ENCODE assay signal across 16 mouse cellular contexts in the genomic region with DNA sequence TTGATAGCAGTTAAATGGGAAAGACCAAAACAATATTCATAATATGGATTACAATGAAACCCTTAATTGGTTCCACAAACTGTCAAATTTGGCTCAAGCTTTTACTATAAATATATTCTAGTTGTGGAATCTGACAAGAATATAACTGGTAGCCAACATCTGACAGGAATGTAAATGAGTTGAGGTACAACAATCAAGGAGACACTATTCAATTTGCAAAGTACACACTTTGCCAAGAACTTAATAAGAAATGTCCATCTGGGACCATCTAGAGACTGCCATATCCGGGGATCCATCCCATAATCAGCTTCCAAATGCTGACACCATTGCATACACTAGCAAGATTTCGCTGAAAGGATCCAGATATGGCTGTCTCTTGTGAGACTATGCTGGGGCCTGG.
A peak's percentile ranks its signal among the peaks of the same experiment; 100 is the strongest.
DNase-seq lines count a peak whose midpoint lies in the region; ATAC-seq and TF ChIP-seq lines count a peak whose summit lies in the region.
"Had no signal": no experiment of that assay in that cellular context is flagged by ENCODE, and none has a peak within 500 bp of the region (broad histone marks: within the 10 kb centered on the region; RNA-seq: fewer than 3 reads in every experiment).

No protein-coding gene starts in this region.

- peak; percentile 46; the same call in 1 of the 2 replicates for ATAC-seq in forebrain, embryonic 15.5 days (replicated peaks)
- no peak for ATAC-seq in forebrain, embryonic 11.5 days (replicated peaks; ENCODE audit: low FRiP score)
- ATAC-seq in forebrain, postnatal 0 days: peak; percentile 54; the same call in 1 of the 2 replicates

- no peak overlapping the region for H3K4me3 ChIP-seq in forebrain, embryonic 15.5 days
- no peak overlapping the region for H3K4me3 ChIP-seq in forebrain, embryonic 11.5 days (ENCODE audit: low read depth, low read length)
- H3K4me3 ChIP-seq in forebrain, postnatal 0 days (ENCODE audit: low read depth, low read length): no peak overlapping the region
- no peak overlapping the region for H3K4me3 ChIP-seq in forebrain, embryonic 10.5 days
- H3K4me3 ChIP-seq: embryonic facial prominence, embryonic 10.5 days; embryonic facial prominence, embryonic 12.5 days; gastrocnemius, adult 2 months had no signal

- no peaks in the 10 kb centered on the region for H3K36me3 ChIP-seq in forebrain, embryonic 15.5 days
- no peaks in the 10 kb centered on the region for H3K36me3 ChIP-seq in forebrain, embryonic 11.5 days (ENCODE audit: control insufficient read depth, insufficient read depth, low read length)
- no peaks in the 10 kb centered on the region for H3K36me3 ChIP-seq in forebrain, postnatal 0 days (ENCODE audit: insufficient read depth)
- no peaks in the 10 kb centered on the region for H3K36me3 ChIP-seq in forebrain, embryonic 10.5 days (replicated peaks)
- H3K36me3 ChIP-seq: embryonic facial prominence, embryonic 10.5 days; embryonic facial prominence, embryonic 12.5 days had no signal

- H3K4me1 ChIP-seq in forebrain, embryonic 15.5 days: no peaks in the 10 kb centered on the region
- no peaks in the 10 kb centered on the region for H3K4me1 ChIP-seq in forebrain, embryonic 11.5 days (replicated peaks; ENCODE audit: control insufficient read depth, insufficient read depth, low read length)
- H3K4me1 ChIP-seq in forebrain, postnatal 0 days (ENCODE audit: insufficient read depth): no peaks in the 10 kb centered on the region
- H3K4me1 ChIP-seq in forebrain, embryonic 10.5 days: no peaks in the 10 kb centered on the region
- H3K4me1 ChIP-seq: embryonic facial prominence, embryonic 10.5 days; embryonic facial prominence, embryonic 12.5 days had no signal

- H3K27me3 ChIP-seq in forebrain, embryonic 15.5 days: no peaks in the 10 kb centered on the region
- H3K27me3 ChIP-seq in forebrain, embryonic 11.5 days (ENCODE audit: control insufficient read depth, insufficient read depth, low read length): no peaks in the 10 kb centered on the region
- H3K27me3 ChIP-seq in forebrain, postnatal 0 days (ENCODE audit: insufficient read depth, low read length): no peaks in the 10 kb centered on the region
- no peaks in the 10 kb centered on the region for H3K27me3 ChIP-seq in forebrain, embryonic 10.5 days (ENCODE audit: poor library complexity, severe bottlenecking)
- H3K27me3 ChIP-seq: embryonic facial prominence, embryonic 12.5 days had no signal

- H3K9me3 ChIP-seq in forebrain, embryonic 15.5 days: no peaks in the 10 kb centered on the region
- H3K9me3 ChIP-seq in forebrain, embryonic 11.5 days (ENCODE audit: control insufficient read depth, low read length): no peaks in the 10 kb centered on the region
- H3K9me3 ChIP-seq in forebrain, postnatal 0 days (ENCODE audit: low read length): no peaks in the 10 kb centered on the region
- no peaks in the 10 kb centered on the region for H3K9me3 ChIP-seq in forebrain, embryonic 10.5 days
- H3K9me3 ChIP-seq: embryonic facial prominence, embryonic 10.5 days; embryonic facial prominence, embryonic 12.5 days had no signal

- 64% methylated on average over 2 of the region's 2 CpGs for WGBS in forebrain, embryonic 15.5 days
- WGBS in forebrain, embryonic 11.5 days: 81% methylated on average over 2 of the region's 2 CpGs
- WGBS in forebrain, postnatal 0 days: 67% methylated on average over 2 of the region's 2 CpGs
- whole genome bisulfite sequencing in forebrain, embryonic 10.5 days: 88% methylated on average over 2 of the region's 2 CpGs

- no peak for DNase-seq in forebrain, embryonic 11.5 days (ENCODE audit: low spot score)
- peak; percentile 8 for DNase-seq in forebrain, postnatal 0 days
- no peak for DNase-seq in forebrain, embryonic 10.5 days (ENCODE audit: extremely low spot score, low spot score)
- no peak for DNase-seq in frontal cortex, postnatal 14 days (ENCODE audit: low spot score in 2 of 2)
- DNase-seq: adrenal gland, adult 2 months; adrenal gland, postnatal 10 days; adrenal gland, postnatal 25 days; cerebellum, adult 11-12 months; cerebellum, adult 2 months; cerebellum, adult 9-10 months; cerebellum, postnatal 10 days; cerebellum, postnatal 25 days; gastrocnemius, adult 2 months had no signal

- no peak overlapping the region for H3K27ac ChIP-seq in forebrain, embryonic 15.5 days (replicated peaks)
- H3K27ac ChIP-seq in forebrain, embryonic 11.5 days (ENCODE audit: low read depth, low read length): no peak overlapping the region
- H3K27ac ChIP-seq in forebrain, postnatal 0 days (ENCODE audit: low read depth, low read length): no peak overlapping the region
- no peak overlapping the region for H3K27ac ChIP-seq in forebrain, embryonic 10.5 days
- H3K27ac ChIP-seq: embryonic facial prominence, embryonic 10.5 days; embryonic facial prominence, embryonic 12.5 days; gastrocnemius, adult 2 months had no signal

- H3K9ac ChIP-seq in forebrain, embryonic 15.5 days (replicated peaks): no peak overlapping the region
- H3K9ac ChIP-seq in forebrain, embryonic 11.5 days (ENCODE audit: low read length): no peak overlapping the region
- H3K9ac ChIP-seq in forebrain, postnatal 0 days: no peak overlapping the region
- H3K9ac ChIP-seq: embryonic facial prominence, embryonic 12.5 days had no signal

- no peak for TF ChIP-seq CTCF in forebrain, postnatal 0 days (IDR thresholded peaks at IDR 0.05; ENCODE audit: low read depth)

- H3K4me2 ChIP-seq in forebrain, embryonic 15.5 days (replicated peaks): no peak overlapping the region
- no peak overlapping the region for H3K4me2 ChIP-seq in forebrain, embryonic 11.5 days (ENCODE audit: low read depth, low read length, severe bottlenecking)
- H3K4me2 ChIP-seq in forebrain, postnatal 0 days (ENCODE audit: low read depth): no peak overlapping the region
- H3K4me2 ChIP-seq: embryonic facial prominence, embryonic 12.5 days had no signal
